Mouse (Mus musculus) hindbrain, embryonic 12.5 days (tissue): Measurements from ENCODE around the gene Kpnb1. TPM values are rescaled to one million over a fixed set of nuclear protein-coding genes. Genes with fewer than 3 reads are reported as not detected.

Experiments
- ATAC-seq: fragments of 200-750 bp; cut with Nextera tagmentation; 2 replicates; pipeline ENCODE4 v1.8.0; 2017; ENCODE audit warnings: moderate TSS enrichment; ENCODE audit not compliant: low FRiP score
- H3K27ac ChIP-seq: fragments of 300-500 bp; sonication (generic); 2 replicates; pipeline ENCODE4 v1.5.1; 2016; ENCODE audit warnings: mild to moderate bottlenecking
- H3K27me3 ChIP-seq: fragments of 300-500 bp; sonication (generic); 2 replicates; pipeline ENCODE4 v1.6.1; 2016; ENCODE audit warnings: mild to moderate bottlenecking
- H3K36me3 ChIP-seq: fragments of 300-500 bp; sonication (generic); 2 replicates; pipeline ENCODE4 v1.6.1; 2016; ENCODE audit warnings: mild to moderate bottlenecking
- H3K4me1 ChIP-seq: fragments of 300-500 bp; sonication (generic); 2 replicates; pipeline ENCODE4 v1.6.1; 2016
- H3K4me2 ChIP-seq: fragments of 300-500 bp; sonication (generic); replicated peaks from 2 replicates; pipeline ENCODE4 v1.6.1; 2016; ENCODE audit warnings: mild to moderate bottlenecking
- H3K4me3 ChIP-seq: fragments of 300-500 bp; sonication (generic); 2 replicates; pipeline ENCODE4 v1.5.1; 2016; ENCODE audit warnings: mild to moderate bottlenecking
- H3K9ac ChIP-seq: fragments of 300-500 bp; sonication (generic); 2 replicates; pipeline ENCODE4 v1.6.1; 2016; ENCODE audit warnings: mild to moderate bottlenecking, moderate library complexity
- H3K9me3 ChIP-seq: fragments of 300-500 bp; sonication (generic); replicated peaks from 2 replicates; pipeline ENCODE4 v1.6.1; 2016; ENCODE audit warnings: mild to moderate bottlenecking
- WGBS: fragments of 180-500 bp; shearing (Covaris S2); methylation state at CpG from one replicate; pipeline ENCODE4 v1.1.7; 2016; 5-methylcytosine and 5-hydroxymethylcytosine counted together
- polyA plus RNA-seq: library from polyadenylated mRNA; unstranded; fragments of >200 nt; fragmentation: Nextera tagmentation; extraction: Ambion mirVana; gene quantifications from 2 replicates; pipeline ENCODE4 v1.2.1, GENCODE M21; 2016

The Kpnb1 gene
- polyA plus RNA-seq = 53.9 and 57.8 TPM in 2 replicates

- H3K36me3 ChIP-seq = peaks cover 22% of the 10 kb centered on the region
Measured at GRCm38 (mm10) chr11:97187764-97188642, at the start of gene Kpnb1. Kpnb1 (minus strand) TSS chr11:97187881.

DNA sequence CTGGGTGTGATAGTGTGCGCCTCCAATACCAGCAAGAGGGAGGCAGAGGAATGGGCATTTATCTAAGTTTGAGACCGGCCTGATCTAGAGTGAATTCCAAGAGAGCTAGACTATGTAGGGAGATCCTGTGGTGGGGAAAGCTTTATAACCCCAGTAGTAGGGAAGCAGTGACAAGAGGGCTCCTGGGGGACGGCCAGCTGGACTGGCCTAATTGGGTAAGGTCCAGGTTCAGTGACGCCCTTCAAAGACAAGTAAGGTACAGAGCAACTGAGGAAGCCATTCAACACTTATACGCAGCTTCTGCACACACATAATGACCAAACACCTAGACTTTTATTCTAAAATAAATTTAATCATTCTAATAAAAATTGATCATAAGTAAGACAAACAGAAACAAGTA lies 44.8 kb upstream of the Kpnb1 start:
- Histone ChIP-seq H3K9me3 (no peaks in the 10 kb centered on the region), H3K4me1 (no peaks in the 10 kb centered on the region), H3K4me3 (no peak overlapping the region), H3K27me3 (no peaks in the 10 kb centered on the region), H3K9ac (no peak overlapping the region), H3K27ac (no peak overlapping the region), H3K4me2 (no peak overlapping the region), H3K36me3 (peaks cover 64% of the 10 kb centered on the region)
- no peak for ATAC-seq
- WGBS = 96% methylated on average over 5 of the region's 5 CpGs

More at GRCm38 (mm10) chr11:97187764-97188642, at the start of gene Kpnb1:
- Histone ChIP-seq H3K27ac (peak within 1 kb of the TSS; percentile 98), H3K27me3 (no peaks in the 10 kb centered on the region), H3K9me3 (no peaks in the 10 kb centered on the region), H3K4me2 (peak within 1 kb of the TSS; percentile 84), H3K4me3 (peak within 1 kb of the TSS; percentile 92), H3K9ac (peak within 1 kb of the TSS; percentile 95), H3K4me1 (peaks cover 26% of the 10 kb centered on the region)
- peak; percentile 96 for ATAC-seq
- WGBS = under 1% methylated on average over 87 of the region's 101 CpGs

GRCm38 (mm10) chr11:97229396-97229795 lies 41.7 kb upstream of the Kpnb1 start:
- no peak for ATAC-seq
- 85% methylated on average over 2 of the region's 2 CpGs for WGBS
- peaks cover 69% of the 10 kb centered on the region for H3K36me3 ChIP-seq
- H3K4me3 ChIP-seq = no peak overlapping the region
- no peaks in the 10 kb centered on the region for H3K27me3 ChIP-seq
- H3K4me2 ChIP-seq = no peak overlapping the region
- no peaks in the 10 kb centered on the region for H3K4me1 ChIP-seq
- no peak overlapping the region for H3K9ac ChIP-seq
- H3K27ac ChIP-seq = no peak overlapping the region
- H3K9me3 ChIP-seq = no peaks in the 10 kb centered on the region

- H3K4me1 ChIP-seq = no peaks in the 10 kb centered on the region
- no peak overlapping the region for H3K27ac ChIP-seq
- no peaks in the 10 kb centered on the region for H3K27me3 ChIP-seq
- no peak overlapping the region for H3K4me3 ChIP-seq
- H3K36me3 ChIP-seq = peaks cover 66% of the 10 kb centered on the region
- 90% methylated on average over 7 of the region's 7 CpGs for WGBS
- no peak overlapping the region for H3K9ac ChIP-seq
- no peak for ATAC-seq
- no peak overlapping the region for H3K4me2 ChIP-seq
- no peaks in the 10 kb centered on the region for H3K9me3 ChIP-seq
Measured at GRCm38 (mm10) chr11:97228985-97229384, 41.3 kb upstream of the Kpnb1 start.

DNA sequence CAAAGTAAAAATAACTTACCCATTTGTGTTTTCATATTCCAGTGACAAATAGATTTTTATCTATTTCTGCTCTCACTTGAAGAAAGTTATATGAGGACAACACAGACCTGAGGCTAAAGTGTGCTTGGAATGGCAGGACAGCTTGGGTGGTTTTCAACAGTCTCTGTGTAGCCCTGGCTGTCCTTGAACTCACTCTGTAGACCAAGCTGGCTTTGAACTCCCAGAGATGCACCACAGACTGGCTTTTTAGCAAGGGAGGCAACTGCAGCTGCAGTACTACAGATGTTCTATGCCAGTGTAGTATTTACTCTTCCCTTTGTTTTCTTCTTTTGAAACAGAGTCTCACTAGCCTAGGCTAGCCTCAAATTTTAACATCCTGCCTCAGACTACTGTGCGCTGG lies 38.5 kb upstream of the Kpnb1 start:
- peaks cover 74% of the 10 kb centered on the region for H3K36me3 ChIP-seq

DNA sequence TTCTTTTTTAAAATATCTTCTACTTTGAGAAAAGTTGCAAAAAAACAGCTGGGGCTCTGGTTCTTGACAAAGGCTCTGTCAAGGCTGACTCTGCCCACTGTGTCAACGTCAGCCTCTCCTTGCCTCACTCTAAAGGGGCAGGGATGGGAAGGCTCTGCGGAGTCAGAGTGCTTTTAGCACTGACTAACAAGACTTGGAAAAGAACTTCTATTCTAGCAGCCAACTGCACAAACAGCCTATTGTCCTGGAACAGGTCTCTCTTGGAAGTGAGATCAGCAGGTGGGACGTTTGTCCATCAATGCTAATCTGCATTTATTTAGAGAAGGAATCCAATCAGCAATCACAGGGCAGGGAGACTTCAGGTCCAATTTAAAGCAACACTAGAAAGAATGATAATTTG lies 35.8 kb upstream of the Kpnb1 start:
- Histone ChIP-seq H3K27ac (no peak overlapping the region), H3K9me3 (no peaks in the 10 kb centered on the region), H3K9ac (no peak overlapping the region), H3K4me2 (no peak overlapping the region), H3K36me3 (peaks cover 78% of the 10 kb centered on the region), H3K27me3 (no peaks in the 10 kb centered on the region), H3K4me1 (no peaks in the 10 kb centered on the region), H3K4me3 (no peak overlapping the region)
- WGBS = 43% methylated on average over 3 of the region's 3 CpGs
- ATAC-seq = no peak

More for the DNA sequence above, 38.5 kb upstream of the Kpnb1 start:
- H3K9ac ChIP-seq = no peak overlapping the region
- H3K27ac ChIP-seq = no peak overlapping the region
- no peak overlapping the region for H3K4me2 ChIP-seq
- 100% methylated on average over 1 of the region's 1 CpGs for WGBS
- H3K4me3 ChIP-seq = no peak overlapping the region
- H3K4me1 ChIP-seq = no peaks in the 10 kb centered on the region
- no peaks in the 10 kb centered on the region for H3K27me3 ChIP-seq
- no peaks in the 10 kb centered on the region for H3K9me3 ChIP-seq
- no peak for ATAC-seq

GRCm38 (mm10) chr11:97221611-97222010 lies 33.9 kb upstream of the Kpnb1 start:
- Histone ChIP-seq H3K27me3 (no peaks in the 10 kb centered on the region), H3K9me3 (no peaks in the 10 kb centered on the region), H3K4me2 (no peak overlapping the region), H3K27ac (no peak overlapping the region), H3K4me3 (no peak overlapping the region), H3K9ac (no peak overlapping the region), H3K4me1 (no peaks in the 10 kb centered on the region), H3K36me3 (peaks cover 79% of the 10 kb centered on the region)
- no peak for ATAC-seq
- WGBS = 92% methylated on average over 2 of the region's 2 CpGs

DNA sequence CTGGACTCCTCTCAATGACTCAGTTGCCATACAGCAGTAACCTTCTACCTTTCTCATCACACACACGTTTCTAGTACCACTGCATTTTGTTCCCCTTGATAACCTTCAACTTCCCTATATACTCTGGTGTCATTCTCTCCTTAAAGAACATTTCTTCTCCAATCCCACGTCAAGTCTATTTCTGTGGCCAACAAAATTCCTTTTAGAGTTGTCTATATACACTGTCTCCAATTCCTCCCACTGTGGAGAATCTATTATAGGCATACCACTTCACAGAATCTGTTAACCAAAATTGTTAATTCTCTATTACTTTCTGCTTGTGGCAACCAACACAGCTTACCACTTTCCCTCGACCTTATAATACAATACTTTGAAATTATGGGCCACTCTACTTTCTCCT lies 32.5 kb upstream of the Kpnb1 start:
- Histone ChIP-seq H3K9me3 (no peaks in the 10 kb centered on the region), H3K27ac (no peak overlapping the region), H3K9ac (no peak overlapping the region), H3K4me2 (no peak overlapping the region), H3K27me3 (no peaks in the 10 kb centered on the region), H3K4me3 (no peak overlapping the region), H3K36me3 (peaks cover 82% of the 10 kb centered on the region), H3K4me1 (no peaks in the 10 kb centered on the region)
- 95% methylated on average over 3 of the region's 3 CpGs for WGBS
- no peak for ATAC-seq

GRCm38 (mm10) chr11:97214411-97214810 lies 26.7 kb upstream of the Kpnb1 start:
- Histone ChIP-seq H3K4me2 (no peak overlapping the region), H3K4me3 (no peak overlapping the region), H3K27ac (no peak overlapping the region), H3K9ac (no peak overlapping the region), H3K4me1 (no peaks in the 10 kb centered on the region), H3K36me3 (peaks cover 91% of the 10 kb centered on the region), H3K9me3 (no peaks in the 10 kb centered on the region), H3K27me3 (no peaks in the 10 kb centered on the region)
- 97% methylated on average over 5 of the region's 5 CpGs for WGBS
- no peak for ATAC-seq

DNA sequence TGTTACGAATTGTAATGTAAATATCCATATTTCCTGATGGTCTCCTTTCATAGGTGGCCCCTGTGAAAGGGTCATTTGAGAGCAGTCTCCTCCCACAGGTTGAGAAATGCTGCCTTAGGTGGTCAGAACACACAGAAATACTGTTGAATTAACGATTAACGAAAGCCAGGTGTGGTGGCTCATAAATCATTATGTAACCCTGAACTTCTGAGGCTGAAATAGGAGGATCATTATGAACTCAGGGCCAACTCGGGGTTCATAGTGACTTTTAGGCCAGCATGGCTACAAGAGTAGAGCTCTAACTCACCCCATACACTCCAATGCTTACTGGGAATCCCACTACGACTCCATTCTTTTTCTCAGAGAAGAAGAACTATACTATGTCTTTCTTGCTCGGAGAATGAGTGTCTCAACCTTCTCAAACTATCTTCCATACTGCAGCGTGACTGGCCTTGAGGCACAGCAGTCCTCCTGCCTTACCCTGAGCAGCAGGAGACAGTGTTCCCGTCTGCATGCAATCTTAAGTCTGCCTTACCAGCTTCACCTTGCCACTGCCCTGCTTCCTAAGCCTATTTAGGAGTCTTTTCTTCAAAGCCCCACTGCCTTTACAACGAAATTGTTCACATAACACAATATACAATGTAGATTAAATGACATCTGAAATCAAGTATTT lies 23.2 kb upstream of the Kpnb1 start:
- Histone ChIP-seq H3K4me2 (no peak overlapping the region), H3K9me3 (no peaks in the 10 kb centered on the region), H3K27me3 (no peaks in the 10 kb centered on the region), H3K36me3 (peaks cover 85% of the 10 kb centered on the region), H3K4me1 (no peaks in the 10 kb centered on the region), H3K4me3 (no peak overlapping the region), H3K9ac (no peak overlapping the region), H3K27ac (no peak overlapping the region)
- whole genome bisulfite sequencing = 90% methylated on average over 9 of the region's 9 CpGs
- ATAC-seq = no peak

GRCm38 (mm10) chr11:97207011-97207422 lies 19.3 kb upstream of the Kpnb1 start:
- H3K27ac ChIP-seq = 0 out of 2 replicates have a peak overlapping the region, but pooled peaks have one; percentile 12
- H3K27me3 ChIP-seq = no peaks in the 10 kb centered on the region
- no peaks in the 10 kb centered on the region for H3K9me3 ChIP-seq
- ATAC-seq = no peak
- H3K4me1 ChIP-seq = no peaks in the 10 kb centered on the region
- no peak overlapping the region for H3K9ac ChIP-seq
- H3K4me2 ChIP-seq = no peak overlapping the region
- WGBS = 81% methylated on average over 8 of the region's 8 CpGs
- peaks cover 50% of the 10 kb centered on the region for H3K36me3 ChIP-seq
- H3K4me3 ChIP-seq = no peak overlapping the region

GRCm38 (mm10) chr11:97199519-97199918 lies 11.8 kb upstream of the Kpnb1 start:
- Histone ChIP-seq H3K9ac (no peak overlapping the region), H3K4me3 (no peak overlapping the region), H3K4me2 (no peak overlapping the region), H3K27ac (no peak overlapping the region), H3K36me3 (no peaks in the 10 kb centered on the region), H3K4me1 (no peaks in the 10 kb centered on the region), H3K9me3 (no peaks in the 10 kb centered on the region), H3K27me3 (no peaks in the 10 kb centered on the region)
- no peak for ATAC-seq
- 88% methylated on average over 6 of the region's 6 CpGs for WGBS
